Comparison of ENCODE assay signal across 9 mouse cellular contexts in genomic region chrX:73948647-73949046, GRCm38 (mm10). TPM values are rescaled to one million over a fixed set of nuclear protein-coding genes. Genes with fewer than 3 reads are reported as not detected.
A peak's percentile ranks its signal among the peaks of the same experiment; 100 is the strongest.
DNase-seq lines count a peak whose midpoint lies in the region; ATAC-seq and TF ChIP-seq lines count a peak whose summit lies in the region.
"Had no signal": no experiment of that assay in that cellular context is flagged by ENCODE, and none has a peak within 500 bp of the region (broad histone marks: within the 10 kb centered on the region; RNA-seq: fewer than 3 reads in every experiment).

No protein-coding gene starts in this region.

- peak; percentile 29 for DNase-seq in WW6 (ENCODE audit: low read depth, low spot score)
- DNase-seq in embryo, embryonic 10 days (ENCODE audit: low spot score), result peak; percentile 78
- peak; percentile 70 to 79 for DNase-seq in heart, postnatal 10 days
- peak; percentile 62 for DNase-seq in kidney, postnatal 14 days
- DNase-seq in lung, embryonic 14.5 days, result peak; percentile 84
- DNase-seq in ovary, postnatal 10 days (ENCODE audit: low spot score), result no peak

- no peak overlapping the region for H3K9ac ChIP-seq in lung, embryonic 14.5 days
- no peak overlapping the region for H3K9ac ChIP-seq in neural tube, embryonic 13.5 days
- H3K9ac ChIP-seq: heart, embryonic 15.5 days had no signal

- no peaks in the 10 kb centered on the region for H3K9me3 ChIP-seq in E14TG2a.4 (ENCODE audit: low read length)
- H3K9me3 ChIP-seq in lung, embryonic 14.5 days (ENCODE audit: low read depth, low read length), result no peaks in the 10 kb centered on the region
- H3K9me3 ChIP-seq in neural tube, embryonic 13.5 days, result no peaks in the 10 kb centered on the region
- H3K9me3 ChIP-seq: heart, embryonic 15.5 days had no signal

- peaks cover 32% of the 10 kb centered on the region for H3K4me1 ChIP-seq in E14TG2a.4 (replicated peaks; ENCODE audit: low read depth, low read length)
- H3K4me1 ChIP-seq in lung, embryonic 14.5 days (ENCODE audit: insufficient read depth), result no peaks in the 10 kb centered on the region
- H3K4me1 ChIP-seq in neural tube, embryonic 13.5 days (replicated peaks), result no peaks in the 10 kb centered on the region
- H3K4me1 ChIP-seq: heart, embryonic 15.5 days had no signal

- H3K4me2 ChIP-seq in lung, embryonic 14.5 days, result no peak overlapping the region
- H3K4me2 ChIP-seq in neural tube, embryonic 13.5 days, result no peak overlapping the region
- H3K4me2 ChIP-seq: heart, embryonic 15.5 days had no signal

- intact Hi-C loops in heart, postnatal 10 days (cut with DNase I), result loop anchor here (1.0 to 10.0 kb wide), 4 partner anchors 150 to 894 kb away; partner anchors contain the start of genes Abcd1, Bcap31 and Slc6a8

- no peak overlapping the region for H3K27ac ChIP-seq in lung, embryonic 14.5 days (ENCODE audit: low read depth)
- H3K27ac ChIP-seq in neural tube, embryonic 13.5 days (replicated peaks), result no peak overlapping the region
- H3K27ac ChIP-seq: heart, embryonic 15.5 days had no signal

- ATAC-seq in lung, embryonic 14.5 days (ENCODE audit: insufficient read depth), result peak; percentile 61
- peak; percentile 42; the same call in 1 of the 2 replicates for ATAC-seq in neural tube, embryonic 13.5 days (ENCODE audit: low read depth)

- peaks cover 100% of the 10 kb centered on the region for H3K36me3 ChIP-seq in E14TG2a.4 (ENCODE audit: insufficient read depth, low read length)
- H3K36me3 ChIP-seq in lung, embryonic 14.5 days (ENCODE audit: insufficient read depth), result peaks cover 96% of the 10 kb centered on the region
- H3K36me3 ChIP-seq in neural tube, embryonic 13.5 days, result peaks cover 94% of the 10 kb centered on the region

- 23% methylated on average over 4 of the region's 4 CpGs for WGBS in lung, embryonic 14.5 days
- 21% methylated on average over 4 of the region's 4 CpGs for WGBS in neural tube, embryonic 13.5 days

- H3K4me3 ChIP-seq in E14TG2a.4 (replicated peaks; ENCODE audit: low read length), result no peak overlapping the region
- no peak overlapping the region for H3K4me3 ChIP-seq in lung, embryonic 14.5 days (ENCODE audit: low read depth, low read length)
- H3K4me3 ChIP-seq in neural tube, embryonic 13.5 days, result no peak overlapping the region
- H3K4me3 ChIP-seq: heart, embryonic 15.5 days had no signal

- H3K27me3 ChIP-seq in E14TG2a.4 (ENCODE audit: insufficient read depth, low read length), result no peaks in the 10 kb centered on the region
- no peaks in the 10 kb centered on the region for H3K27me3 ChIP-seq in lung, embryonic 14.5 days (ENCODE audit: insufficient read depth, low read length)
- no peaks in the 10 kb centered on the region for H3K27me3 ChIP-seq in neural tube, embryonic 13.5 days
- H3K27me3 ChIP-seq: heart, embryonic 15.5 days had no signal

- TF ChIP-seq CTCF in E14TG2a.4 (conservative IDR thresholded peaks at IDR 0.05; ENCODE audit: low read length), result peak; percentile 49
- TF ChIP-seq CTCF in lung, embryonic 14.5 days (IDR thresholded peaks at IDR 0.05; ENCODE audit: low read depth), result peak; percentile 75

RNA-seq across cellular contexts. Expression of gene Hcfc1, which starts 17.5 kb away (rescaled TPM):
- 10 to 100 TPM; 64.2 to 64.4 TPM for total RNA-seq in heart, postnatal 10 days (2021)
- polyA plus RNA-seq in lung, embryonic 14.5 days (2014; fragmentation: Nextera tagmentation; extraction: Ambion mirVana), result 73.6 and 81.3 TPM in 2 replicates
- polyA plus RNA-seq in neural tube, embryonic 13.5 days (2015; fragmentation: Nextera tagmentation; extraction: Ambion mirVana), result 44.4 and 48.9 TPM in 2 replicates

RNA-seq across cellular contexts. Expression of gene Renbp, which starts 18.0 kb away (rescaled TPM):
- 10 to 100 TPM; 14.2 to 14.9 TPM for total RNA-seq in heart, postnatal 10 days (2021)
- polyA plus RNA-seq in lung, embryonic 14.5 days (2014; fragmentation: Nextera tagmentation; extraction: Ambion mirVana), result 28.9 and 33.6 TPM in 2 replicates
- polyA plus RNA-seq in neural tube, embryonic 13.5 days (2015; fragmentation: Nextera tagmentation; extraction: Ambion mirVana), result 13.2 and 14.3 TPM in 2 replicates

RNA-seq across cellular contexts. Expression of gene Naa10, which starts 26.9 kb away (rescaled TPM):
- total RNA-seq in heart, postnatal 10 days (2021), result 10 to 100 TPM; 60.1 to 69.0 TPM
- polyA plus RNA-seq in lung, embryonic 14.5 days (2014; fragmentation: Nextera tagmentation; extraction: Ambion mirVana), result 137 and 146 TPM in 2 replicates
- polyA plus RNA-seq in neural tube, embryonic 13.5 days (2015; fragmentation: Nextera tagmentation; extraction: Ambion mirVana), result 97.3 and 112 TPM in 2 replicates

RNA-seq across cellular contexts. Expression of gene Arhgap4, which starts 27.0 kb away (rescaled TPM):
- 1 to 10 TPM; 1.8 to 2.5 TPM for total RNA-seq in heart, postnatal 10 days (2021)
- 2.6 TPM in 2 replicates for polyA plus RNA-seq in lung, embryonic 14.5 days (2014; fragmentation: Nextera tagmentation; extraction: Ambion mirVana)
- 2.8 and 3.2 TPM in 2 replicates for polyA plus RNA-seq in neural tube, embryonic 13.5 days (2015; fragmentation: Nextera tagmentation; extraction: Ambion mirVana)

RNA-seq across cellular contexts. Expression of gene L1cam, which starts 52.7 kb away (rescaled TPM):
- 1 to 10 TPM; 1.5 to 1.6 TPM for total RNA-seq in heart, postnatal 10 days (2021)
- 1.5 and 2.8 TPM in 2 replicates for polyA plus RNA-seq in lung, embryonic 14.5 days (2014; fragmentation: Nextera tagmentation; extraction: Ambion mirVana)
- polyA plus RNA-seq in neural tube, embryonic 13.5 days (2015; fragmentation: Nextera tagmentation; extraction: Ambion mirVana), result 97.6 and 98.7 TPM in 2 replicates
